Mouse (Mus musculus): Measurements from ENCODE around the gene Phldb3.

Phldb3 gene

DNA sequence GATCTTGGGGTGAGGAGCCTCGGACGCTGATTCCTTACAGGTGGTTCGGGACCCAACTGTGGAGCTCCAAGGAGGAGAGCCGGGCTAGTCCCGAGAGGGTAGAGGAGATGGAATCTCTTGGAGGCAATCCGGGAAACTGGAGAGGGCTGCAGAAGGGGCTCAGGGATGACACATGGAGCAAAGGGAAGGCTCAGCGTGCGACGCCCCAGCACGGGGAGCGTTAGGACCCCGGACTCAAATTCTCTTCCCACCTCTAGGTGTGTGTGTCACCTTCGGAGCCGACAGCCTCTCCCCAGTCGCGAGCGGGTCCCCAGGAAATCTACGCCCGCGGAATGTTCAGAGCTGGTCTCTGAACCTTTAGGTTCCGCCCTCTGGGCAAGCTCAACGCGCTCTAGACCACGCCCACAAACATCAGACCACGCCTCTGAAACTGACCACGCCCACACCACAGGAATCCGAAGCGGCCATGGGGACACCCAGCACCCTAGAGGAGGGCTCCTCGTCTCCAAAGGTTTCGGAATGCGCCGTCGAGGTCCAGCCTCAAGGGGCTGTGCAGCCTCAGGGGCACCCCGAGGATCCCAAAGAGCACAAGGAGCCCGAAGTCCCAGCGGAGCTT, 424 bp downstream of the Phldb3 start:
- ChIA-PET POLR2A (interaction anchor here (0.6 to 2.0 kb wide), 21 partner anchors 8 to 362 kb away, joined by 3 to 17 read pairs (median 4); partner anchors contain the start of genes Rabac1 (in 2 of the 4) and Rps19 (in 1 of the 4)), CTCF (interaction anchor here (0.5 to 3.5 kb wide), 26 partner anchors 8 to 483 kb away, joined by 3 to 25 read pairs (median 4); partner anchors contain the start of genes Pinlyp (in 1 of the 4), Xrcc1 (in 1 of the 4) and Zfp428 (in 1 of the 4))

DNA sequence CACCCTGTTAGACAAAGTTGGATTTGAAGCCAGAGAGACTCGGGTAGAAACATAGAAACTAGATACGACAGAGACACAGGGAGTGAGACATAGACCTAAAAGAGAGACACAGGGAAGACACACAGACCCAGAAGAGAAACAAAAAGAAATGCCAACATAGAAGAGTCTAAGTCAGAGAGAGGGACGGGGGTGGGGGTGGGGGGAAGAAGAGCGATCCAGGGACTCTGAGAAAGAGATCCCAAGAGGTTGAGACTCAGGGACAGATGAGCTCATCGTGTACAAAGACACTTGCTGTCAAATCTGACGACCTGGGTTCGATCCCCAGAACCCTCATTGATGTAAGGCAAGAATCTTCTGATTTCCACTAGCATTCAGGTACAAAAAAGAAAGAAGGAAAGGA, 1.1 kb downstream of the Phldb3 start:
- ChIA-PET CTCF (interaction anchor here (0.5 to 3.5 kb wide), 27 partner anchors 7 to 482 kb away, joined by 3 to 25 read pairs (median 4); partner anchors contain the start of gene Zfp428 (in 1 of the 4)), POLR2A (interaction anchor here (0.7 to 2.0 kb wide), 14 partner anchors 8 to 278 kb away, joined by 3 to 17 read pairs (median 5); partner anchors contain the start of gene Rps19 (in 1 of the 4))

DNA sequence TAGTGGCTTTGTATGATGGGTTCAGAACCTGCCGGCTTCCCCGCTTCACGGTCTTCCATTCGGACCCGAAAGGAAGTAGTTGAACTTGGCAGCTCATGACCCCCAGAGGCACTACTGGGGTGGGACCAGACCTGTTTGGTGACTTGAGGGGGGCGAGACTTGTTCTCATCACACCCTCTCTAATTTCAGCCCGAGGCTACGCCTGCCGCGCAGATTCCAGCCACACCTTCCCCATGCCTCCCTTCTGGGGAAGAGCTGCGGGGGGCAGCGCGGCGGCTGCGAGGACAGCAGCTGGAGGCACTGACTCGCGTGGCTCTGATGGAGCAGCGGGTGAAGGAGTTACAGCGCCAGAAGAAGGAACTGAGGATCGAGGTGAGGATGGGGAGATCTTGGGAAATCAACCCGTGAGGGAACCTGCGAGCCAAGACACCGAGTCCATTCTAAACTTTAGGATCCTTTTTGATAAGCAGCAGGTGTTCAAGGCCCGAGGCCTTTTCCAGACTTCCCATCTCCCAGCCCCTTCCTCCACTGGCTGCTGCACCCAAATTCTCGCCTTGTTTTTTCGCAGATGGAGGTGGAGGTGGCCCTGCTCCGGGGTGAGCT, 1.8 kb downstream of the Phldb3 start:
- CTCF ChIA-PET = interaction anchor here in 3 of 4 experiments (0.5 to 3.5 kb wide), 14 partner anchors 7 to 353 kb away, joined by 3 to 25 read pairs (median 4); no protein-coding TSS in a partner anchor
- POLR2A ChIA-PET = interaction anchor here in 3 of 4 experiments (0.6 to 2.0 kb wide), 6 partner anchors 7 to 176 kb away, joined by 3 to 17 read pairs (median 5); no protein-coding TSS in a partner anchor

- POLR2A ChIA-PET = interaction anchor here in 2 of 4 experiments (0.5 to 0.6 kb wide), 3 partner anchors 14 to 757 kb away, joined by 3 read pairs; no protein-coding TSS in a partner anchor
- CTCF ChIA-PET = interaction anchor here in 2 of 4 experiments (0.9 to 1.5 kb wide), 6 partner anchors 11 to 28 kb away, joined by 3 to 7 read pairs (median 4); no protein-coding TSS in a partner anchor
Measured at GRCm38 (mm10) chr7:24614816-24615215, 4.3 kb downstream of the Phldb3 start.

- ChIA-PET CTCF (interaction anchor here in 3 of 4 experiments (0.5 to 2.0 kb wide), 3 partner anchors 17 to 134 kb away, joined by 3 to 7 read pairs (median 6); no protein-coding TSS in a partner anchor), POLR2A (interaction anchor here in 1 of 4 experiments (2.7 kb wide), 1 partner anchor 11 kb away, joined by 19 read pairs; no protein-coding TSS in a partner anchor)
Measured at GRCm38 (mm10) chr7:24617763-24618162, 7.2 kb downstream of the Phldb3 start.

GRCm38 (mm10) chr7:24618374-24618773, 7.8 kb downstream of the Phldb3 start:
- POLR2A ChIA-PET = interaction anchor here in 2 of 4 experiments (0.6 to 2.7 kb wide), 8 partner anchors 9 to 222 kb away, joined by 3 to 19 read pairs (median 4); no protein-coding TSS in a partner anchor
- CTCF ChIA-PET = interaction anchor here in 3 of 4 experiments (0.6 to 2.4 kb wide), 10 partner anchors 10 to 44 kb away, joined by 3 to 33 read pairs (median 16); no protein-coding TSS in a partner anchor

DNA sequence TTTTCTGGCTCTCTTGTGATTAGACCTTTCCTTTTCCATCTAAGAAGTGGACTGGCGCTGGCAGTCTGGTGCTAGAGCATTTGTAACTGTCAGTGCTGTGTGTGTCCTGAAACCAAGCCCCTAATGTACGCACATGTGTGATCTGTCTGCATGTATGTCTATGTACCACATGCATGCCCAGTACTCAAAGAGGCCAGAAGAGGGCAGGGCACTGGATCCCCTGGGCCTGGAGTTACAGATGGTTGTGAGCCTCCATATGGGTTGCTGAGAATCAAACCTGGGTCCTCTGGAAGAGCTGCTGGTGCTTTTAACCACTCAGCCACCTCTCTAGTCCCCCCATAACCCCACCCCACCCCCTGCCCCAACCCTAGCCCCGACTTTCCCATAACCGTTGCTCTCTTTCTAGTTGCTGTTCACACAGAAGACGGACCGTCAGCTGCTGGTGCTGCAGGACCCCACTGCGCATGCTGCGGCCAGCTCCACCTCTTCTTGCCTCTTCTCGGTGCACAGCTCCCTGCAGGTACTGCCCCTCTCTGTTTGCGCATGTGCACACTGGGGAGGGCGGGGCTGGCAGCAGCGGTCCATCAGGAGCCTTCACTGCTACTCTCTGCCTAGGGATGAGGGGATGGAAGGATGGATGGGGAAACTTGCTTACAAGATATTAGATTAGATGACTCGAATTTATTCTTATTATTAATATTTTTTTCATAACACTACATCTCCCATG, 9.3 kb downstream of the Phldb3 start:
- CTCF ChIA-PET = interaction anchor here (0.5 to 2.4 kb wide), 39 partner anchors 8 to 777 kb away, joined by 3 to 33 read pairs (median 5); partner anchors contain the start of genes Phldb3 (in 2 of the 4) and Cadm4 (in 1 of the 4)
- POLR2A ChIA-PET = interaction anchor here in 3 of 4 experiments (0.5 to 2.7 kb wide), 29 partner anchors 9 to 496 kb away, joined by 3 to 19 read pairs (median 4); partner anchors contain the start of genes Phldb3 (in 3 of the 3), Cadm4 (in 1 of the 3) and Irgc1 (in 1 of the 3)

DNA sequence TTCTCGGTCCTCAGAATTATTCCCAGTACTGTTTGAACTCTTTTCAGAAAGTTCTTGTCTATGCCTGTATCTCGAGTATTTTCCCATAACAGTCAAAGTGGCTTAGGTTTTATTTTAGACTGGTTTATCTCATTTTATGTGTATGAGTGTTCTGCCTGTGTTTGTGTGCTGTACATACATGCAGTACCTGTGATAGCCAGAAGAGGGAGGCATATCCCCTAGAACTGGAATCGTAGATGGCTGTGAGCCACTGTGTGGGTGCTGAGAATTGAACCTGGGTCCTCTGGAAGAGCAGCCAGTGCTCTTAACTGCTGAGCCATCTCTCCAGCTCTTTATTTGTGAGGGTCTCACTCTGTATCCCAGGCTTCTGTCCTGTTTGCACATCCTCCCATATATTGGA, 10.6 kb downstream of the Phldb3 start:
- POLR2A ChIA-PET = no interaction called here
- CTCF ChIA-PET = interaction anchor here in 1 of 4 experiments (0.9 to 1.1 kb wide), 2 partner anchors 18 to 41 kb away, joined by 3 read pairs; no protein-coding TSS in a partner anchor

- ChIA-PET POLR2A (interaction anchor here in 2 of 4 experiments (0.6 kb wide), 2 partner anchors 9 to 67 kb away, joined by 4 to 7 read pairs; no protein-coding TSS in a partner anchor), CTCF (interaction anchor here in 3 of 4 experiments (0.7 to 1.5 kb wide), 4 partner anchors 19 to 95 kb away, joined by 3 to 4 read pairs (median 3); no protein-coding TSS in a partner anchor)
Measured at GRCm38 (mm10) chr7:24622967-24623366, 12.4 kb downstream of the Phldb3 start.

- ChIA-PET CTCF (interaction anchor here (0.6 to 2.4 kb wide), 16 partner anchors 9 to 275 kb away, joined by 3 to 12 read pairs (median 4); no protein-coding TSS in a partner anchor), POLR2A (interaction anchor here (0.6 to 3.4 kb wide), 19 partner anchors 9 to 664 kb away, joined by 3 to 19 read pairs (median 4); partner anchors contain the start of genes Phldb3 (in 2 of the 4), Irgq (in 1 of the 4), Rabac1 (in 1 of the 4) and Smg9 (in 1 of the 4))
Measured at GRCm38 (mm10) chr7:24628685-24629610, 18.4 kb downstream of the Phldb3 start.

- ChIA-PET CTCF (interaction anchor here in 3 of 4 experiments (1.1 to 2.5 kb wide), 6 partner anchors 9 to 156 kb away, joined by 3 to 12 read pairs (median 6); no protein-coding TSS in a partner anchor), POLR2A (interaction anchor here in 2 of 4 experiments (0.6 to 3.4 kb wide), 3 partner anchors 10 to 634 kb away, joined by 3 to 19 read pairs (median 3); no protein-coding TSS in a partner anchor)
Measured at GRCm38 (mm10) chr7:24629672-24630071, 19.1 kb downstream of the Phldb3 start.

DNA sequence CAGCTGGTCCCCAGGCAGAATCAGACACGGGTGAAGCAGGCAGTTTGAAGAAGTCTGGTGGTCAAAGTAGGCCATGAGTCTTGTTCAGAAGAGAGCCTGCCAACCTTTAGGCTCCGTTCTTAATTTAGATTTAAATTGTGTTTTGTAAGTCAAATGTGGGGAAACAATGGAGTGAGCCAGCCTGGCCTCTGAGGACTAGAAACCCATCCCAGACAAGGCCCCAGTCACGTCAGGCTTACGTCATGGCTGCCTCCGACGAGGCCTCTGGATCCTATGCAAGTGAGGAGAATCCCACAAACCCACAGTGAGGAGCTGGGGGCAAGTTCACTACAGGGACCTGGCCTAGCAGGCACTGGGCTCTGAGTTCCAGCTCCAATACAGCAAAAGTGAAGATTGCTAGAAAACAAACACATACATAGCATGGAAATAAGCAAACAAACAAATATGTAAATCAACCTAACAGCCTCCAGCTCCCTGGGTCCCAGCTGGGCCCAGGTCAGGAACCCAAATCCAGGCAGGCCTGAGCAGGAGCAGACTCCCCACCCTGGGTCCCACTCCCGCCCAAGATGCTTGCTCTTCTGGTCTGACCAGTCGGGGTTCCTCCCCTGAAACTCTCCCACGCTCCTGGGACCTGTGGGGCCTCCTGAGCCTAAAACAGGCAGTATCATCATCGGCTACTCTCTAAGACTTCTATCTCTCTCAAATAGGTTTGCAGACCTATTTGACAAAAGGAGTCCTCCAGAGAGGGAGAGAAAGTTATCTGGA, 19.7 kb downstream of the Phldb3 start:
- POLR2A ChIA-PET = interaction anchor here in 2 of 4 experiments (0.5 to 3.4 kb wide), 6 partner anchors 9 to 634 kb away, joined by 3 to 19 read pairs (median 3); no protein-coding TSS in a partner anchor
- CTCF ChIA-PET = interaction anchor here (0.6 to 2.5 kb wide), 9 partner anchors 8 to 157 kb away, joined by 3 to 9 read pairs (median 3); no protein-coding TSS in a partner anchor

DNA sequence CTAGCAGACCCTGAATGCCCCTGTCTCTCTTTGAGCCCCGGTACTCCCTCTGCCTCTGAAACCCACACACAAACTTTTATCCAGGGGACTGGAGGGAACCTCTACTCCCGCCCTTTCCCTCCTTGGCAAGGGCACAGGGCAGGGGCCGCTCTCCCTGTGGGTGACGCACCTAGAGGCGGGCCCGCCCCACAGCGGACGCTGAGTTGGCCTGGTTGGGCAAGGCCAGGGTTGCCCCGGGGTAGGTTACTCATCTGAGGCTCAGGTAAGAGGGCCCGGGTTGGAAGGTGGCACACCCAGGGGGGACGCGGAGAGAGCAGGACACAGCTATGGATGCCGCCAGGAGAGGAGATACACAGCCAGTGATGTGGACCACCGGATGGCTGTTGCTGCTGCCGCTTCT, 25.7 kb downstream of the Phldb3 start, which contains the start of gene Lypd3:
TSS of gene Lypd3 (plus strand) at position 287 of the 400 bp plus-strand sequence.
- ChIA-PET POLR2A (interaction anchor here in 2 of 4 experiments (0.6 to 0.8 kb wide), 3 partner anchors 129 to 888 kb away, joined by 3 to 11 read pairs (median 11); partner anchors contain the start of gene Rabac1 (in 1 of the 2)), CTCF (interaction anchor here in 2 of 4 experiments (0.9 to 8.1 kb wide), 6 partner anchors 17 to 329 kb away, joined by 3 to 84 read pairs (median 4); no protein-coding TSS in a partner anchor)

GRCm38 (mm10) chr7:24637046-24637445, 26.5 kb downstream of the Phldb3 start:
- CTCF ChIA-PET = interaction anchor here in 3 of 4 experiments (0.6 to 8.1 kb wide), 8 partner anchors 16 to 328 kb away, joined by 3 to 84 read pairs (median 6); no protein-coding TSS in a partner anchor
- POLR2A ChIA-PET = interaction anchor here in 1 of 4 experiments (1.5 kb wide), 1 partner anchor 18 kb away, joined by 5 read pairs; no protein-coding TSS in a partner anchor

Data from embryonic stem cell, embryonic (primary cell).